Mouse (Mus musculus): ENCODE results near the gene Ppih.
A peak's percentile ranks its signal among the peaks of the same experiment; 100 is the strongest.
"Not testable (repeated sequence)": the region's sequence is repeated elsewhere in the genome, so short reads cannot be mapped to it uniquely, and the experiment has no call there.

Gene Ppih

GRCm38 (mm10) chr4:119291921-119292320 lies 28.4 kb downstream of the Ppih start:
- no peak for DNase-seq (ENCODE audit: low spot score in 2 of 2)

DNA sequence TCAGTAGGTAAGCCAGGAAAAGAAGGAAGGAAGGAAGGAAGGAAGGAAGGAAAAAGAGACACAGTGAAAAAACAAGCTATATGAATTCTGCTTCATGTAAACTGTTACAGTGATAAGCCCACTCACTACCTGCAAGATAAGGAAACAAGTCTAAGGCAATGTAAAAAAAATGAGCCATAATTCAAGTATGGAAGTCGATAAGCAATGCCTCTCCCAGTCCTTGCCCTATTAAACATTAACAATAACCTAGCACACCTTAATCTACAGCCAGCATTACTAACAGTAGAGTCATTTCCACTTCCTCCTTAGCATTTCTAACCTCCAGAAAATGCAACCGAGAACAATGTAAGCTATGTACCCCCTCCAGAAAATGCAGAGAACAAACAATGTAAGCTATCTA lies 35.0 kb downstream of the Ppih start:
- no peak for DNase-seq (ENCODE audit: low spot score in 2 of 2)

DNA sequence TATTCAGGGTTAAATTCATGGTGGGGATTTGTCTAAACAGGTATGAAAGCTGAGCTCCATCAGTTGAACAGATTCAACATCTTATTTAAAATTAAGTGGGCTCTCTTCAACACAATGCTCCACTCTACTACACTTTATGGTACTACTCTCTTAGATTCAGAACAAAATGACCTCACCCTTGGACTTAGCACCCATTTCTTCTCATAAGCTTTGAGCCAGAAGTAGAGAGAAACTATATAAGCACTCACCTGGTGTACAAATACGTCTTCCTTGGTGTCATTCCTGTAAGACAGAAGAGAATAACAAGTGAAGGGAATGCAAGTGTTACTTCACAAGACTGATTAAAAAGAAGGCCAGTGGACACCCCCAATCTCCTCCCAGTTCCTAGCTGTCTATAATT lies 35.5 kb downstream of the Ppih start:
- no peak for DNase-seq (ENCODE audit: low spot score in 2 of 2)

GRCm38 (mm10) chr4:119278784-119279183 lies 41.6 kb downstream of the Ppih start:
- not testable (repeated sequence) for DNase-seq (ENCODE audit: low spot score in 2 of 2)

GRCm38 (mm10) chr4:119275726-119276125 lies 44.6 kb downstream of the Ppih start:
- DNase-seq (ENCODE audit: low spot score in 2 of 2): no peak

DNA sequence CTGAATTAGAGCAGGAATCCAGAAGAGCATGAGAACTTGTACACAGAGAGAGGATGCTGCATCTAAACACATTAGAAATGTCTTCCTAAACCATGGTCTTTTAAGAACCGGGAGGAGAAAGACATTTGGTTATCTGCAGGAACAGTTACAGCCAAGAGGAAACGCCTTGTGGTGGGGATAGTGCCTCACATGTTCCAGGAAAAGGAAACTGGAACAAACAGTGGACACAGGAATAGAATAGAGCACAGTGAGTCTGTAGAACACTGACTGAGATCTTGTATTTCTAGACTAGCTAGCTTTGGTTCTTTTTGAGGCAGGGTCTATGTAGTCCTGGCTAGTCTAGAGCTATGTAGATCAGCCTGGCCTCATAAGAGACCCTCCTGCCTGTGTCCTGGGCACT lies 45.1 kb downstream of the Ppih start:
- DNase-seq (ENCODE audit: low spot score in 2 of 2): no peak

GRCm38 (mm10) chr4:119274627-119275026 lies 45.7 kb downstream of the Ppih start:
- DNase-seq (ENCODE audit: low spot score in 2 of 2): no peak

- no peak for DNase-seq (ENCODE audit: low spot score in 2 of 2)
Observed at GRCm38 (mm10) chr4:119266606-119267005, 53.7 kb downstream of the Ppih start.

DNA sequence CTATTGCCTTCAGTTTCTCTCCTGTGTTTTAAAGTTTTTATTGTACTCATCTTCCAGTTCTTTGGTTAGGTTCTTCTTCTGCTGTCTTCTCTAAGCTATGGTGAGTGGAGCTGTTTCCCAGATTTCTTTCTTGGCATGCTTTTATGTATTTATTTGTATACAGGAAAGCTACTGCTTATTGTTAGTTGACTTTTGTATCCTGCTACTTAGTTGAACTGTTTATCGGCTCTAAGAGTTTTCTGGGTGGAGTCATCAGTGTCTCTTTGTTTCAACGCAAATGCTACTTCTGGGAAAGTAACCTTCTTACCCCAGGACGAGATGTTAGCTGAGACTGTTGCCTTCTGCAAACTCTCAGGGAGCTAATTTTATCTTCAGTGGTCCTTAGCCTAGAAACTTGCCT lies 56.9 kb downstream of the Ppih start:
- no peak for DNase-seq (ENCODE audit: low spot score in 2 of 2)

DNA sequence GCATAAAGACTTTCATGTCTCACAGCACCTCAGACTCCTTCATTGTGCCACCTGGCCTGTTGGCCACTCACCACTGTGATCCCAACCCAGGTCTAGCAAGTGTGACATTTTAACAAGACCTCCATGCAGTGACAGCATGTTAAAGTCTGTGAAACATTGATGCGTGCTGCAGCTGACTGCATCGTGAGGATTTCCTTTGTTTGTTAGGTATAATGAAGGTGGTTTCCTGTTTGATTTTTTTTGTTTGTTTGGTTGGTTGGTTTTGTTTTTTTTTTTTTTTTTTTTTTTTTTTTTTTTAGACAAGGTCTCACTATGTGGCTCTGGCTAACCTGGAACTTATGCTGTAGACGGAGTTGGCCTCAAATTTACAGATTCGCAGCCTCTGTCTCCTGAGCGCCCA lies 57.9 kb downstream of the Ppih start:
- no peak for DNase-seq (ENCODE audit: low spot score in 2 of 2)

DNA sequence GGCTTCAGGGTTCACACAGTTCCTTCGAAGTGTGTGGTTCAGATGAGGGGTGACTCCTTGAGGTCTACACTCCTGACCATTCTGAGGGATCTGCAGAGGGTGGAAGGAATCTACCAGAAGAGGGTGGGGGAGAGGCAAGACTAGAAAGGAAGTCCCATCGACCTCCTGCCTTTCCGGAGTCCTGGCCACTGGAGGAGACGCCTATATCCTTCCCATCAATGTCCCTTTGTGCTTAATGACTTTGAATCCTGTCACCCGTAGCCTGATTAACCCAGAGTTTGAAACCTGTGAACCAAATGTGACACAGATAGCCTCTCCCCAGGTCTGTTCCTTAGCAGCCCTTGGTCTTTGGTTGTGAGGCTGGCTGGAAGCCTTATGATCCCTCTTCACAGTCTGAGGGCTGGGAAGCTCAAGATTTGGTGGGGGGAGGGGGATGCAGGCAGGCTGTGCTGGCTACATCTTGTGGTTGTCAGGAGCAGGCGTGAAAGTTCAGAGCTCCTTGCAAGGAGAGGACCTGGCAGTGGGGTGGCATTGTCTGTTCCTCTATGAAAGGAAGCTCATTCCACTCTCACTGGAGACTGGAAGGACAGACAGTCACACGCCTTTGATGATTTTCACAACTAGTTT lies 59.1 kb downstream of the Ppih start:
- DNase-seq (ENCODE audit: low spot score in 2 of 2): no peak

- DNase-seq (ENCODE audit: low spot score in 2 of 2): no peak
Observed at GRCm38 (mm10) chr4:119259344-119260254, 60.7 kb downstream of the Ppih start.

DNA sequence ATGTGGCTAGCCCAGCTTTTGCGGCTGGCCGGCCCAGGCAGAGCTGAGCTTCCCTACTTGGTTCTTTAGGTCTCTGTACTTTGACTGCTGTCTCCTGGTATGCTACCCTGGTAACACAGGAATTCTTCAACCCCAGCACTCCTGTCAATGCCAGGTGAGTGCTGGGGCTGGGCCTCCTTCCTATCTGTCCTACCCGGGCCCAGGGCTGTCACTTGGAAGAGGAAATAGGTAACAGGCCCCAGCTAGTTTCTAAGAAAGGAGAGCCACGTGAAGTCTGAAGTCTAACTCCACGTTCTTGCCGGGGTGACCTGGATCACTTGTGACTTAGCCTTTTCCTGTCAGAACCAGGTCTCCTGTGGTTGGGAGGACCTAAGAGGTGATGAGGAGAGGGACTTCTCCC lies 63.3 kb downstream of the Ppih start:
- no peak for DNase-seq (ENCODE audit: low spot score in 2 of 2)

DNA sequence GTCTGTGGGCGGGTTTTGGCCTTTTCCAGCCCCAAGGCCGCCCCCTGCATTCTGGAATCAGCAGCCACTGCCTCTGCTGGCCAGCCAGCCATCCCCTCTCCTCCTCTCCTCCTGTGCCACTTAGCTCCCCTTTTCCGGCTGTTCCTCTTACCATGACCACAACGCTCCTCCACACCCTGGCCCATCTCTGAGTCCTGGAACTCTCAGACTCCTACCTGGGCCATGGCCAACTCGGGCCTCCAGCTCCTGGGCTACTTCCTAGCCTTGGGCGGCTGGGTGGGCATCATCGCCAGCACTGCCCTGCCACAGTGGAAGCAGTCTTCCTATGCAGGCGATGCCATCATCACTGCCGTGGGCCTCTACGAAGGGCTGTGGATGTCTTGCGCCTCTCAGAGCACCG lies 65.0 kb downstream of the Ppih start, which contains the start of gene Cldn19:
Gene Cldn19, plus strand, starts transcription at position 64 of the 400 bp plus-strand sequence.
- DNase-seq (ENCODE audit: low spot score in 2 of 2): no peak

DNA sequence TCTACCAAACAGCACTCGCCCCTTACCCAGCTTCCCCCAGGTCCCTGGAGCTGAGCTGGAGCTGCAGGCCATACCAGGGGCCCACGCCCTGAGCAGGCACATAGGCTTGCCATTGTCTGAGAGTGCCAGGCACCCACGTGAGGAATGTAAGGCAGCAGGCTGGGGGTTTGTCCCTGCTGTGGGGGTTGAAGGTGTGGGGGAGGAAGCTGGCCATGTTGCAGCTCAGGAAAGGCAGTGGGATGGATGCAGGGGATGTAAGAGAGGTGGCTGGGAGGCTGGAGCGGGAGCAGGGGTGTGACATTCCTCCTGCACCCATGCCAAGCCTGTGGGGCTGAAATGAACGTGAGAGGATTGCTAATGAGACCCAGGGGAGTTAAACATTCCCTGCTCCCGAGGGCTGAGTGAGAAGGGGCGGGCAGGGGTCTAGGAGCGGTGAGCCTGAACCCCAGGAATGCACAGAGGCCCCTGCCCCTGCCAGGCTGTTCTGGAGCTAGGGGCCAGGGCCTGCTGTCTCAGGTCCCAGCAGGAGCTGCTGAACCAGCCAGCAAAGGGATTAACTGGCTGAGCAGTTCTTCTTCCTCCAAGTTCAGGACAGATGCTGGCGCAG lies 66.2 kb downstream of the Ppih start:
- DNase-seq (ENCODE audit: low spot score in 2 of 2): peak in 1 of 2 experiments; percentile 43

GRCm38 (mm10) chr4:119252025-119252808 lies 68.1 kb downstream of the Ppih start:
- DNase-seq (ENCODE audit: low spot score in 2 of 2): no peak
